In the genomic region with DNA sequence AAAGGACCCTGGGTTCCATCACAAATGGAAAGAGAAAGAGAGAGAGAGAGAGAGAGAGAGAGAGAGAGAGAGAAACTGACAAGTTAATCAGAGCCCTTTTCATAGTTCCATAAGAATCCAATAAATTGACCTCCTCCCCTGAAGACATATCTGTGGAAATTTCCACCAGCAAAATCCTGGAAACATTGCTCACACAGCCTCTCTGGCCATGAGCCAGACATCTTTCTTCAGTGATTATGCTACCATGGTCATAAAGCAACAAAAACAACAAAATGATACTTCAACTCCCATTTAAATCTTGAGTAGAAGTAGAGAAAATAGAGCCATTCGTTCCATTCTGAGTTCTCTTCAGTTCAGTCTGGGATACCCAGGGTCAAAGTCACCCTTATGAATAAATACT, we compare ENCODE assay signal across 14 mouse cellular contexts. TPM values are rescaled to one million over a fixed set of nuclear protein-coding genes. Genes with fewer than 3 reads are reported as not detected.
A peak's percentile ranks its signal among the peaks of the same experiment; 100 is the strongest.
DNase-seq lines count a peak whose midpoint lies in the region.
"Had no signal": no experiment of that assay in that cellular context is flagged by ENCODE, and none has a peak within 500 bp of the region (broad histone marks: within the 10 kb centered on the region; RNA-seq: fewer than 3 reads in every experiment).

No protein-coding gene starts in this region.

- intact Hi-C loops in gastrocnemius, postnatal 36 days (cut with DNase I): no loop called here

- peak; percentile 11 for DNase-seq in gastrocnemius, adult 18-20 months (ENCODE audit: low spot score)
- DNase-seq in gastrocnemius, postnatal 36 days: no peak
- peak; percentile 33 to 42 for DNase-seq in heart, adult 18-20 months
- DNase-seq in heart, adult 8-10 months (ENCODE audit: low spot score): no peak
- peak; percentile 26 for DNase-seq in lung, postnatal 36 days
- no peak for DNase-seq in lung, postnatal 4 days
- DNase-seq in layer of hippocampus, adult 11-12 months (ENCODE audit: low spot score): no peak
- DNase-seq: adrenal gland, postnatal 25 days; cerebellum, adult 11-12 months; cerebellum, adult 8-10 months; cerebellum, postnatal 10 days; cerebellum, postnatal 36 days; embryo, embryonic 11 days; gastrocnemius, postnatal 14 days had no signal

RNA-seq across cellular contexts. Expression of gene Adcy9, which starts 24.1 kb away (rescaled TPM):
- 10 to 100 TPM; 33.7 to 36.2 TPM for total RNA-seq in gastrocnemius, adult 18-20 months (2021)
- total RNA-seq in gastrocnemius, postnatal 36 days (2021): 10 to 100 TPM; 26.3 to 30.6 TPM
- 10 to 100 TPM; 21.8 to 22.3 TPM for total RNA-seq in heart, adult 18-20 months (2021)
- 10 to 100 TPM; 21.7 to 24.0 (median 23.2) TPM for total RNA-seq in heart, adult 8-10 months (2022)

Comparison
In these comparisons a context has a peak if more than half of its experiments do, and no peak if none do; other contexts are left out.
1. DNase-seq: peak in gastrocnemius, adult 18-20 months (single experiment), heart, adult 18-20 months (2 of 2) and lung, postnatal 36 days (single experiment); none in gastrocnemius, postnatal 36 days (0 of 2), heart, adult 8-10 months (single experiment), lung, postnatal 4 days (0 of 2) and layer of hippocampus, adult 11-12 months (single experiment).